Mouse (Mus musculus): ENCODE results near the gene Znhit6.

Gene Znhit6

DNA sequence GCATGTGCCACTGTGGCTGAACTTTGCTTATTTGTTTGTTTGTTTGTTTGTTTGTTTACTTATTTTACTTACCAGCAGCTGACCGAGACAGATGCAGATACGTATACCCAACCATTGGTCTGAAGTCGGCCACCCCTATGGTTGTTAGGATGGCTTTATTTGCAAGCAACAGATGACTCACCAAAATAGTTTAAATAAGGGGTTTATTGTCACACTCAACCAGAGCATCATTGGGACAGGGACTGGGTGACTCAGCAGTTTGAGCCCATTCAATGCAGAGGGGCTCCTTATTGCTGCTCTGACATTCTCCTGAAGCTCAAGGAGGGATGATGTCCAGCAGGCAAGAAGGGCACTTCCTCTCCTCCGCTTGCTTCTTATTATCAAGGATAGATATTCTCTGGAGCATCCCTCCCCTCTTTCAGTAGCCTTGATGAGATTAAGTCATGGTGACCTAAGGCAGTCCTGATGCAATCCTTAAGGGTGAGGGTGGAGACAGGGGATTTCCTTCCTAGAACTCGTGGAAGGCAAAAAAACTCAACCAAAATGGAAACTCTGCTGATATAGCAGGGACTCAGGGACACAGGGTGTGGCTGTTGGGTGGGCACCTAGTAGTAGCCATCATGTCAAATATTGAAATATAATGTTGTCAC is 65.2 kb downstream of the Znhit6 start:
- in situ Hi-C loops (cut with MboI, MseI) = no loop called here

DNA sequence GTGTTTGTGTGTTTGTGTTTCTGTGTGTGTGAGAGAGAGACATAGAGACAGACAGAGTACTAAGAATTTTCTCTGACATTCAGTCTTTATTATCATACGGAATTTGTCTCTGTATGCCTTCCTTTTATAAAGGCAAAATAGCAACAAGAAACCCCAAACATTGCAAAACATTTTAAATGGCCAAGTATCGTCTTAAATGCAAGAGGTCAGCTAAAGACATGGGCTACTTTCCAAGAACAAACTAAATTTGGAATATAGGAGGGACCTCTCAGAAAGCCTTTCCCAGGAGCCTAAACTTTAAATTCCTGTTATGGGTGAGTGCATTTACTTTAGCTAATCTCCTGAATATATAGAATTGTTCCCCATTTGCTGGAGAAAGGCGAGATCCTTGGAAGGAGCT is 65.9 kb downstream of the Znhit6 start:
- in situ Hi-C loops (cut with MboI, MseI) = no loop called here

DNA sequence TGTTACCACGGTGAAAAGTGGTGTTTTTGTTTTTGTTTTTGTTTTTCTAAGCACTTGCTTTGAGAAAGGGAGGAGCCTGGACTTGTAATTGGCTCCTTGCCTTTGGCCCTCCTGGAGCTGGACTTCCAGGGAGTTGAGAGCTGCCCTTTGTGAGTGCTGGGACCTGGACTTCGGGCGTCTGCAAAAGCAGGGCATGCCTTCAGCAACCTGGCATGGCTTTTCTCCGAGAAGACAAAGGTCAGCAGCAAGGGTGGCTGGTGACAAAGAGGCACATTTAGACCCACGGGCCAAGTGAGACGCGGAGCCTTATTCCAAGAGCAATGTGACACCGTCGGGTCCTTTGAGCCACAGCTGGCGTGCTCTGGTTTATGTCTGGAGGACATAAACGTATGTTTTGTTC is 66.9 kb downstream of the Znhit6 start:
- in situ Hi-C loops (cut with MboI, MseI) = no loop called here

DNA sequence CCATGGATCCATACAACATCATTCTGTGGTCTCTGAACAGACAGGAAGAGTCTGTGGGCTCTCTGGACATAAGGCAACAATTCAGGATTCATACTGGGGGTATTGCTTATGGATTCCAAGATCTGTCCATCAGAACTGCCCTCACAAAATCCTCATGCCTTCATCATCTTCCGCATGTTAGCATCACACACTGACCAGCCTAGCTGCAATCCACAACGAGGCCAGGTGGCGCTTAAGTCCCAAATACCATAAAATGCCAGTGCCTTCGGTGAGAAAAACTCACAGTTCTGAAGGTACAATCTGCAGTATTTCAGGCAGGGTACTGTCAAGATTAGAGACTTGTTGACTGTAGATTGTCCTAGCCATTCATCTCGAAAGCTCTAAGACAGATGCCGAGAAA is 69.5 kb downstream of the Znhit6 start:
- in situ Hi-C loops (cut with MboI, MseI) = no loop called here

DNA sequence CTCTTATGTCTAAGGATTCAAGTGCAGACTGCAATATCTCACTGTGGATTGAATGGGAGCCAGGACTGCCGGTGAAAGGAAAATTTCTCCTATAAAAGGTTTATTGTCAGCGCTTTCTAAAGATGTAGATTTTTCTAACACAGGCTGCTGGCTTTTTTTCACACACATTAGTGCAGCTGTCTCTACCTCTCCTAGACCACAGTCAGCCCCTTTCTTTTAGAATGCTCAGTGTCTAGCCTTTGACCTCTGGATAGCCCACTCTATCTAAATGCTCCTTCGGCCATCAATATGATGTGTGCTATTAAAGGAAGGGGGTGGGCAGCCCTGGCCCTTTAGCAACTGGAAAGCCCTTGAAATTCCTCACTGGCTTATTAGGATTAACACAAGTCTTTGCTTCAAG is 70.0 kb downstream of the Znhit6 start:
- in situ Hi-C loops (cut with MboI, MseI) = no loop called here

DNA sequence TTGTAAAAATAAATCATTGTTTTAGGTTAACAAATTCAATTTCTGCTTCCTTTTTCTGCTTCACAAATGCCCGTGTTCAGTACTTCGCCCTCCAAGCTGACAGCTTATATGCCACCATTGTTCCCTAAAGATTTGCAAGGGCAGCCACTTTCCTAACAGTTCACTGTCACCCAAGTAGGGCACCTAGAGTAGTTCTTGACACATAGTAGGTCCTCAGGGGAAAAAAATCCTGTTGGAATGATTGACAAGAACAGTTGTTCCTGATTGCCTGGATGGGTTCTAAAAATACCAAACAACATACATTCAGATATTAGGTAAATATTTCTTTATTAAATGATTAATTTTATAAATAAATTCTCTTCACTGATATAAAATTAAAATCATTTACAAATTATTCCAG is 70.7 kb downstream of the Znhit6 start:
- in situ Hi-C loops (cut with MboI, MseI) = no loop called here

DNA sequence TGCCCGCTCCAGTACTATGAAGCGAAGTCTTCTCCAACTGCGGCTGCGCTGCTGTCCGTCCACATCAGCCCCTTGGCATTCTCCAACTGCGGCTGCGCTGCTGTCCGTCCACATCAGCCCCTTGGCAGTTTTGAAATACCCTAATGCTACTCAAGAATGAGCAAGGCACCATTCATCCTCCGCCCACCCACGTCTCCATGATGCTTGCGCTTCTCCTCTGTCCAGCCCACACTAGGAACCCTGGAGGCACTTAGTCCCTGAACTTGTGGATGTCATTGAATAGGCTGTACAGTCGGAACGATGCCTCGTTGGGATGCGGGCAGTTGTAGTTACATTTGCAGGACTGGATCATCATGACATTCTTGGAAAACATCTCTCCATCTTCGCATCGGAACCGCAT is 71.4 kb downstream of the Znhit6 start:
- in situ Hi-C loops (cut with MboI, MseI) = no loop called here

DNA sequence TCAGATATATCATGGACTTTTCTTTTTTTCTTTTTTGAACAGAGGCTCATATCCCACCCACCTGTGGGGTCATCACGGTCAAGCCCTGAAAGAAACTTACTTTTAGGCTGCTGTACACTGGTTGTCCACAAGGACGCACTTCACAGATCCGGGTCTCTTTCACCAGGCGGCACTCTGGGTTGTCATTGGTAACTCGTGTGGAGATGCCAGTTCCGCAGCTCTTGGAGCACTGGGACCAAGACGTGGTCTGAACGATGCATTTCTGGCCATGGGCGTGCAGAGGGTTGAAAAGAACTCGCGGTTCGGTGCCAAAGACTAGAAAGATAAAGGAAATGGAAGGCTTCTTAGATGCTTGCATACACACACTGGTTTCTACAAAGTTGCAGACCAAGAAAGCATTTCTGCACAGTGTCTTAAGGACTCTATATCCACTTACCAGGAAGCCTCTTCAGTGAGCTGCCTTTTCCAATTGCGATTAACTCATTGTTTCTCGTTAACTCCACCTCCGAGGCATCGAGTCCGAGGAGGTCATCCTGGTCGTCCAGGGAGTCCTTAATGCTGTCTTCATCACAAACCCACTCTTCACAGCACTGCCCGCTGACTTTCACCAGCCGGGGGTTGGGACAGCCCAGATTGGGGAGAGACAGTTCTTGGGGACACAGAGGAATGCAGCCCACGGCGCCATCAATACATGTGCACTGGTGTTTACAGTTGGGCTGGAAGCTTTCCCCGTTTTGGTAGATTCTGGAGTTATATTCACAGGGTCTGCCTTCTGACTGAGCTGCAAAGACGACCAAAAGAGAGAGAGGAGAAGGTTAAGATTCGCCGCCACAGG is 72.3 kb downstream of the Znhit6 start:
- in situ Hi-C loops (cut with MboI, MseI) = no loop called here

DNA sequence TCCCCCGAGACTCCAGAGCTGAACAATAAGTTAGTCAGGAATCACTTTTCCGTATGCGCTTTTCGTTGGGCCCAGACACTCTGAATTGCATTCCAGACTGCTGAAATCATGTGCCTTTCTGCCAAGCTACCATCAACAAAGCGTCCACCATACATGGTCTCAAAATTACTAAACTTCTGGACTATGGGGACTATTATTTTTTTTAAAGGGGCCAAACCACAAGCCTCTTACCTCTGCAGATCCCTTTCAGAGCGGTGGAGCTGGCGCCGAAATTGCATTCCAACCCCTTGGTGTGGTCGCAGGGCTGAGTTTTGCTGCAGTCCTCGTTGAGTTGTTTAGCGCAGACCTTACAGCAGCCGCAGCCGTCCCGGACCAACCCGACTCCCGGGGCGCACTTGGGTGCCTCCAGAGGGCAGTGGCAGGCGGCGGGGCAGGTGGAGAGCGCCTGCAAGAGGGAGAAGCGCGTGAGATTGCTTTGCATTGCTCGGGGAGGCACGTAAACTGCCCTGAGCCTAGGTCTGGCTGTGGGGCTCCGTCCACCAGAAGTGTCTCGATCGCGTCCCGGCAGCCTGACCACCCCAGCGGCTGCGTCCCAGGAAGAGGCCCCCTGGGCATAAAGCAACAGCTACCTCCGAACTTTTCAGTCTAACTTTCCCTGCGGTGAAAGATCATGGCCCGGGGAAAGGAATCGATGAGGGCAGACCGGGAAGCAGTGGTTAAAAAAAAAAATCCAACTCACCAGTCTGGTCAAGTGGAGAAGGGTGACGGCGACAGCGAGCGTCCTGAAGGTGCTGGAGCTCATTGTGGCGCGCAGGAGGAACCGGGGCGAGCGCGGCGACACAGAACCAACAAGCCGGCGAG is 73.2 kb downstream of the Znhit6 start:
- in situ Hi-C loops (cut with MboI, MseI) = no loop called here

DNA sequence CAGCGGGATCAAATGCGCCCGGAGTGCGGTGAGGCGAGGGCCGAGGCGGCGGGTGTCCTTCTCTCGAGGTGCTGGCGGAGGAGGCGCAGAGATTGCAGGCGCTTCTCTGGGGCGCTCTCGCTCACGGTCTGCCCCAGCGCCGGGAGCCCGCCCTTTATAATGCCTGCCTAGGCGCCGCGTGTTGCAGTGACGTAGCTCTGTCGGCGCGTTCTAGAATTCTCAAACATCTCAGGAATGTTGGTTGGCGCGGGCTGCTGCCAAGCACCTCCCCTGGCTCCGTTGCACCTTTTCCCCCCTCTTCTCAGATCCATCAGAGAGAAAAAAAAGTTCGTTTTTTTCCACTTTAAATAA is 73.8 kb downstream of the Znhit6 start, which contains the start of gene Ccn1:
Ccn1 (minus strand) TSS at position 130 of the 351 bp plus-strand sequence.
- in situ Hi-C loops (cut with MboI, MseI) = no loop called here

DNA sequence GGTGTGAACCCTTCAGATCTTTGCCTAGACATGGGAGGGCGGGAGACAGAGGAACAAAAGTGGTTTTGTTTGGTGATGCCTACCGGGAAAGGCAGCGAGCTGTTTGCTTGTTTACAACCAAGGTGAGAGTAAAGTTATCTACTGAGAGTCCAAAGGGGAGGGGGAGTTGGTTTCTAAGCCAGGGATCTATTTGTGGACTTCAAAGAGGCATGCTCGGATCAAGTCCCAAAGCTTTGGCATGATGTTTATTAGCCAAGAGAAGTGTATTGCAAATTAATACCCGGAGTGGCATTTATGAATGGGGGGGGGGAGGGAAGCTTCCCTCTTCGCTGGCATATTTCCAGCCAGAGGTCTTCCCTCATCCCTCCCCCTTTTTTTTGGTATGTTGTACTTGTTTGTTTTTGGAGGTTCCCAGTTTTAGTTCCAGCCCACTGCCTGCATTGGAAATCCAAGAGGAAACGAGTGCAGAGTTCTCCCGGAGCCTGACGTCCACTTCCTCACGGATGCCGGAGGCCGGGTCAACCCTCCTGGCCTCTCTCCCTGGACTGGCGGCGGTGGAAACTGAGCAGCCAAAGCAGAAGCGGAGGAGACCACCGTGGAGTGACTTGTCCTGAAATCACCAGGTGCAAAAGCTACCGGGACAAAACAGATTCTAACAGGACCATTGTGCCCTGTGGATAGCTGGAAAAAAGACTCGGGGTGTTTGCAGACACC is 74.5 kb downstream of the Znhit6 start:
- in situ Hi-C loops (cut with MboI, MseI) = no loop called here

DNA sequence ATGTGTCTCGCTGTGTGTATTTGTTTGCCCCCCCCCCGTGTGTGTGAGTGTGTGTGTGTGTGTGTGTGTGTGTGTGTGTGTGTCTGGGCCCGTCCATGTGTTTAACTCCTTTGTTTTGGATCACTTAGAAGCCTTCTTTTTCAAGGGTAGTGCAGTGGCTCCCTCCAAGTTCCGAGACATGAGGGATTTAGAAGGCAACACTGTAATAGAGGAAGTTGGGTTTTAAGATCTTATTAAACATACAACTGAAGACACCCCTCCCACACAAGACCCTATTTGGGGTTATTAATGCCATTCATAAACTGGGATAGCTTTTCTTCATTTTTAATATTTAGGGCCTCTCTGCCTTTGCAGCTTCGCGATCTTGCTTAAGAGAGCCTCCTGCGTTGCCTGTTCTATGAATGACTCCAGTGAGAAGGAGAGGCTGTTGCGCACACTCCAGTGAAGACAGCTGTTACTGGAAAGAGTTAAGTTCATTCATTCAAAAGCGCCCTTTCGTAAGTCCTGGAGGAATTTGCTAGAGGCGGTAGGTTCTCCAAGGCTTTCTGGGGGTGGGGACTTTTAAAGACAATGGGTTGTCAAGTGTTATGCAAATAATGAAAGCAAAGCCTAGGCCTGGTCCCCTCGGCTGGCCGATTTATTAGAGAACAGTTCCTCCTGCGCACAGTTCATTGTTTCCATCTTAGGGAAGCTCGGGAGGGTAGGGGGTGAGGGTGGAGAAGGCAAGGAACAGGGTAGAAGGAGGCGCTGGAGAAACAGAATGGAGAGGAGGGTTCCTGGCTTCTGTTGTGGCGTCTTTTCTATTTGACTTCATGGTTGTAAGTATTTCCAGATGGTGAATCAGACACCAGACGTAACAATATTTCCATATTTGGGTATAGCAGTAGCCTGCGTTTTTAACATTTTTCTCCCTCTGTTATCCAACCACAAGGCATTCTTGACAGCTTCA is 75.3 kb downstream of the Znhit6 start:
- in situ Hi-C loops (cut with MboI, MseI) = no loop called here

DNA sequence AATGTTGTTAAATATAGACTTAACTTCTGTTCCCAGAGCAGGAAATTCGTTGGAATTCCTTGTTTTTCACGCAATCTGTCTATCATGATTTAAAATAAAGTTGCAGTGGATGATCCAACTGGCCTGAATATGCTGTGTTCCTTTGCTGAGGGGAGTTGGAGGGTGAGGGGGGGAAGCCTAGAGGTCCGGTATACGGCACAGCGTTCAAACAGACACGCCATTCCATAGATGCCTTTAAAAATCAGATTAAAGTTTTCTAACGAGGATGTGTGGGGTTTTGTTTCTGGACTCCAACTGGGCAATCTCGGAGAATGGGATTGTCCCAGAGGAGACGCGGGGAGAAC is 75.9 kb downstream of the Znhit6 start:
- in situ Hi-C loops (cut with MboI, MseI) = no loop called here

DNA sequence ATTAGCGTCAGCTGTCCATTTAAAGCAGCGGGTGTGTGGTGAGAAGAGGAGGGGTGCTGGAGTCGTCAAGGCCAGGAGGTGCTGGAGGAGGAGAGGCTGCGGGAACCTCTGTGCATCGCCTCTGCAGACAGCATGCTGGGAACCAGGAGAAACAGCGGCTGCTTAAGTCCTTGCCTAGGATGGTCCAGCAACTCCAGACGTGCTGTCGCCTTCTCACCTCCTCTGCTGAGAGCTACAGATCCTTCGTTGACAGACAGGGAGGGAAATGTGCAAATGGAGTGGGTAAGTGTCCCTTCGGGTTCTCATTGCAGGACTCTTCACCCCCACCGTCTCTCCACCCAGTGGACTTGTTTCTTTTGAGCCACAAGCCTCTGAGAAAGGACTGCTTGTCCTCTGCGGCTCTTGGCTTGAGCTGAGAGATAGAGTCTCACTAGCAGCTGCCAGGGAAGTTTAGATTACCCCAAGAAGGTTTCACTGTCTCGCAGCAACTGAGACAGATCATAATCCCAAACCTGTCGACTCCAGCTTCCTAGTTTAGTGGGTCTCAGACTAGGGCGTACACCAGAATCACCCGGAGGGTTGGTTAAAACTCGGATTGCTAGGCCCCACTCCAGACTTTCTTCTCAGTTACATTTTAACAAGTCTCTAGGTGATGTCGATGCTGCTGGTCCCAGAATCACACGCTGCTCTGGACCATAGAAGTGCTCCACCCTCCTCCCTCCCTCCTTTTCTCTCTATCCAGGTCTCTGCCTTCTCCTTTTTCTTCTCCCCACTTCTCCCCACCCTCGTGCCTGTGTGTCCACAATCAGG is 76.5 kb downstream of the Znhit6 start:
- in situ Hi-C loops (cut with MboI, MseI) = no loop called here

DNA sequence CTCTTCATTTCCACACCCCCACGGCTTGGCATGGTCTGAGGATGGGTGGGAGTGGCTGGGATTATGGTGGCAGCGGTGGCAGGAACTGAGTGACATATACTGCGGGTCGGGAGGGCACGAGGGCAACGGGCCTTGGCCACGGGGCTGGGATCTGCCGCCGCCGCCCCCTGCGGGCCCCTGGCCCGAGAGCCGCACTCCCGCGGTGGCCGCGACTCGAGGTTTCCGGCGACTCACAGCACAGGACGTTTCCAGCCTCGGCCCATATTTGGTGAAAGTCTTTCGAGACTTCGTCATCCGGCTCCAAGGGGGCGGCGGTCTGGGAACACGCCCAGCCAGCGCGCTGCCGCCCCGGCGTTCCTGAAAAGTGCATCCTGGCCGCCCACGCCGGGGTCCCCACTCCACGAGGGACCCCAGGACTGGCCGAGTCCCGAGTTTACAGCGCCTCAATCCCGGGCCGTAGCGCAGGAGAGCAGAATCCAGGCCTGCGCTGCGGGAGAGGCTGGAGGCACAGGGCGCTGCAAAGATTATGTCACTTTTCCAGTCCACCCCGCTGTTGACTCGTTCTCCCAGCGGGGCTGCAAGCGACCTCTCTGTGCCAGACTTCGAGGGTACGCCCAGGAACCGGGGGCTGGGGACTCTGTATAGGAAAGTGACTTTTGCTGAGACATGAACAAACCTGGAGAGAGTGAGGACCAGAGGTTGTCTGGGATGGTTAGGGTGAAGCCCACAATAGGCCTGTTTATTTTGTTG is 77.4 kb downstream of the Znhit6 start:
- in situ Hi-C loops (cut with MboI, MseI) = no loop called here

DNA sequence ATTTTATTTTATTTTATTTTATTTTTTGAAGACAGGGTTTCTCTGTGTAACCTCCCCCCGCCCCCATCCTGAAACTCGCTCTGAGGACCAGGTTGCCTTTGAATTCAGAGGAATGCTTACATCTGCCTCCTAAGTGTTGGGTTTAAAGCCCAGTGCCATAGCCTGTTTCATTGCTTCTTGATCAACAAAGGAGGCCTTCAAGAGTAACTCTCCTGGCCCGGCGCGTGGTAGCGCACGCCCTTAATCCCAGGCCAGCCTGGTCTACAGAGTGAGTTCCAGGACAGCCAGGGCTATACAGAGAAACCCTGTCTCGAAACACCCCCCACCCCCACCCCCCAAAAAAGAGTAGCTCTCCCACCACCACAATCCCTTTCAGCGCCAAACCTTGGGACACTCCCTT is 78.0 kb downstream of the Znhit6 start:
- in situ Hi-C loops (cut with MboI, MseI) = no loop called here
